Mouse (Mus musculus) embryo, embryonic 10 days (tissue): ENCODE data around the gene Vmn1r209.
"Not testable (repeated sequence)": the region's sequence is repeated elsewhere in the genome, so short reads cannot be mapped to it uniquely, and the experiment has no call there.

Experiments used
- DNase-seq: peaks from one replicate; pipeline ENCODE4 v3.0.0-alpha.2; 2015; ENCODE audit warnings: low spot score

Gene Vmn1r209

DNA sequence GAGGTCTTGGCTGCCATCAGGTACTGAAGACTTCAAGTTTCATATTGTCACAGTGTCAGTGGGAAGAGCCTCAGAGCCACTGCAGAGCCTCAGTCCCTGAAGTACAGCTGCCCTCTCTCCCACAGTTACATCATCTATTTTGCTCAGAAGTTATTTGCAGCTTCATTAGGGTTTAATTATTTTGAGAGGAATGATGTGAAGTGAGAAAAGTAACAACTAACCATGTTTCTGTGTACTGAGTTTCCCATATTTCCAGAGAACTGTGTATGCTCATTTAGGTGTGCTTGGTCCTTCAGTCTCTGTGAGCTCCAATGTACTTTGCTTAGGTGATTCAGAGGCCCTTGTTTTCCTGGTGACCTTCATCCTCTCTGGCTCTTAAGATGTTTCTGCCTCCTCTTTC, at the start of gene Vmn1r209:
Gene Vmn1r209 (minus strand): TSS at position 101 of the 400 bp plus-strand sequence.
- DNase-seq, result not testable (repeated sequence)

- DNase-seq, result no peak
Observed at GRCm38 (mm10) chr13:22857461-22857860, 48.0 kb upstream of the Vmn1r209 start, which contains the start of gene Vmn1r211. Vmn1r211 (minus strand) TSS chr13:22857561.

GRCm38 (mm10) chr13:22854760-22855159, 45.3 kb upstream of the Vmn1r209 start:
- no peak for DNase-seq

GRCm38 (mm10) chr13:22846798-22847197, 37.3 kb upstream of the Vmn1r209 start:
- no peak for DNase-seq

GRCm38 (mm10) chr13:22844304-22844703, 34.8 kb upstream of the Vmn1r209 start:
- DNase-seq, result not testable (repeated sequence)

GRCm38 (mm10) chr13:22831248-22831647, 21.8 kb upstream of the Vmn1r209 start, which contains the start of gene Vmn1r210:
Vmn1r210 (minus strand) TSS chr13:22831348.
- no peak for DNase-seq

DNA sequence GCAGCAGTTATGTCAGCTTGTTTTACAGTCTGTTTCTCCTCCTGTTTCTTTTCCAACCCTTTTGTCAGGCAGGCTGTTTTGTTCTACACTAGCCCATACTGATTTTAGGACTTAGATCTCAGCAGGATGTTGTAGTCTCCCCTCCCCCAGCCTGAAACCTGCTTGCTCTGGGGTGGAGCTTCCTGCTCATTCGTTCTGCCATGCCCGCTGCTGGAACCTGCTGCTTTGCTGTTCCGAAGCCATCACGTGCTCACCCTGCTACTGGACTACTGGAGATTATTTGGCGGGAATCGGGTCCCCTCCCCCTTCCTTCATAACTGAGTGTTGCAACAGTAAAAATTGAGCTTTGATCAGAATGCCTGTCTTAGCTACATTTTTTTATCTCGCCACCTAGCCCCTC, 19.9 kb upstream of the Vmn1r209 start:
- DNase-seq, result not testable (repeated sequence)

DNA sequence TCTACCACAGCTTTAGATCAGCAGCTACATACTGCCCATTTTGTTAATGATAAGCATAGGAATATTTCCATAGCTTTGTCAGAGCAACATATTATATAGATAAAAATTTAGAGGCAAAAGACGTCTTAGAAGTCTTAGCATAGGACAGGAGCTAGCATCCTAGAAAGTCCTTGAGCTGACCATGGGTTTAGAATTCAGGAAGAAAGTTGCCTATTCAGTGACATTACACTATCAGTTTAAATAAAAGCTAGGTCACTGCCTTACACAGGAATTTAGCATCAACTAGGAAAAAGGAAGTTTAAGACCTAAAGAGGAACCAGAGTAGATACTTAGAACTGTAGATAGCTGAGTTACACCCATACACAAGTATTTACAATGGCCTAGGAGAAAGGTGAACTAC, 12.1 kb upstream of the Vmn1r209 start:
- DNase-seq, result not testable (repeated sequence)

GRCm38 (mm10) chr13:22788096-22788495, 21.4 kb downstream of the Vmn1r209 start:
- not testable (repeated sequence) for DNase-seq

DNA sequence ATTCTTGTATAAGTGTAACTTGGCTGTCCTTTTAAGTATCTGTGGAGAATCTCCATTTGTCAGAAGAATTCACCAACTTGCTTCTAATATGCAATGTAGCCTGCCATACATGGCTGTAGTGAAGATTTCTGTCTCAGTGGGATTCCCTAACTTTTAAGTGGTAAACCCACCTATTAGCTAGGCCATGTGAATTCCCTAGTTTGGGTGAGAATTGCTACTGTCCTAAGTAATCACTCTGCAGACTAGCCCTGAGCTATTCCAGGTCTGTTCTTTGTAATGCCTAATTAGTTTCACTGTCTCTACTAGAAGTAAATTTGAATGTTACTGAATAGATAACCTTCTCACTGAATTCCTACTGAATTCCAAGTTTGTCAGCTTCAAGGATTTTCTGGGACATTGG, 25.3 kb downstream of the Vmn1r209 start:
- DNase-seq, result not testable (repeated sequence)

- DNase-seq, result not testable (repeated sequence)
Observed at GRCm38 (mm10) chr13:22777300-22777699, 32.2 kb downstream of the Vmn1r209 start, which contains the start of gene Vmn1r208. Vmn1r208 (minus strand) TSS chr13:22777400.

DNA sequence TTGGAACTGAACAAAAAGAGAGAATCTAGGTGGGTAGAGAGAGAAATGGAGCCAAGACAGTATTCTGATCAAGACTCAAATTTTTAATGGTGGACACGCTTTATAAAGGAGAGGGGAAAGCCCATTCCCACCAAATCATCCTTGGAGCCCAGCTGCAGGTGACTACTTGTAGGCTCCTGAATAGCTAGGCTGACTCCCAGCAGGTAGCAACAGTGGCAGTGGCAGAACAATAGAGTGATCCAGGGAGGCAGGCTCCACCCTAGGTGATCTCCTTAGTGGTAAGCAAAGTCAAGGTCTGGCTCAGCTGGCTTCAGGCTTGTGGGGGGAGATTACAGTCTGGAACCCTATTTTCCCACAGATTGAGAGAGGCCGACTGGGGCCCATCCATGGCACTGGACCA, 37.9 kb downstream of the Vmn1r209 start:
- DNase-seq, result not testable (repeated sequence)
